Mouse (Mus musculus) intestine, postnatal 0 days (tissue): Measurements from ENCODE around the gene Mrpl35. TPM values are rescaled to one million over a fixed set of nuclear protein-coding genes. Genes with fewer than 3 reads are reported as not detected.
"Not testable (repeated sequence)": the region's sequence is repeated elsewhere in the genome, so short reads cannot be mapped to it uniquely, and the experiment has no call there.

Experiments
- ATAC-seq: fragments of 200-750 bp; cut with Nextera tagmentation; 2 replicates; pipeline ENCODE4 v1.8.0; 2017; ENCODE audit warnings: mild to moderate bottlenecking, moderate TSS enrichment, moderate library complexity
- H3K27ac ChIP-seq: fragments of 300-500 bp; sonication (generic); 2 replicates; pipeline ENCODE4 v1.5.1; 2014; ENCODE audit warnings: mild to moderate bottlenecking, low read depth, low read length, moderate library complexity
- H3K27me3 ChIP-seq: fragments of 300-500 bp; sonication (generic); replicated peaks from 2 replicates; pipeline ENCODE4 v1.6.1; 2014; ENCODE audit warnings: low read length, mixed read lengths; ENCODE audit not compliant: control insufficient read depth, insufficient read depth
- H3K36me3 ChIP-seq: fragments of 300-500 bp; sonication (generic); 2 replicates; pipeline ENCODE4 v1.6.1; 2014; ENCODE audit warnings: mild to moderate bottlenecking, moderate library complexity; ENCODE audit not compliant: control insufficient read depth, insufficient read depth
- H3K4me1 ChIP-seq: fragments of 300-500 bp; sonication (generic); replicated peaks from 2 replicates; pipeline ENCODE4 v1.6.1; 2014; ENCODE audit warnings: antibody characterized with exemption, low read length, mixed read lengths; ENCODE audit not compliant: control insufficient read depth, insufficient read depth
- H3K4me2 ChIP-seq: fragments of 300-500 bp; sonication (generic); replicated peaks from 2 replicates; pipeline ENCODE4 v1.6.1; 2014; ENCODE audit warnings: low read depth, mild to moderate bottlenecking, moderate library complexity
- H3K4me3 ChIP-seq: fragments of 300-500 bp; sonication (generic); 2 replicates; pipeline ENCODE4 v1.5.1; 2014; ENCODE audit warnings: low read depth, low read length
- H3K9ac ChIP-seq: fragments of 300-500 bp; sonication (generic); 2 replicates; pipeline ENCODE4 v1.6.1; 2014; ENCODE audit warnings: mild to moderate bottlenecking, low read depth, low read length
- H3K9me3 ChIP-seq: fragments of 300-500 bp; sonication (generic); 2 replicates; pipeline ENCODE4 v1.6.1; 2016; ENCODE audit warnings: mixed run types; ENCODE audit not compliant: control insufficient read depth
- CTCF ChIP-seq: sonication (generic); IDR thresholded peaks from 2 replicates; pipeline ENCODE4 v1.5.1; 2016; ENCODE audit warnings: low read depth, mild to moderate bottlenecking, control low read depth, antibody characterized with exemption, moderate library complexity
- WGBS: fragments of 180-500 bp; shearing (Covaris S2); extraction: QIAGEN DNeasy Blood & Tissue Kit; methylation state at CpG from one replicate; pipeline ENCODE4 v1.1.7; 2014; 5-methylcytosine and 5-hydroxymethylcytosine counted together
- polyA plus RNA-seq: library from polyadenylated mRNA; unstranded; fragments of >200 nt; fragmentation: Nextera tagmentation; extraction: Ambion mirVana; gene quantifications from 2 replicates; pipeline ENCODE4 v1.2.1, GENCODE M21; 2015

Gene Mrpl35
- polyA plus RNA-seq: 61.4 and 62.1 TPM in 2 replicates

GRCm38 (mm10) chr6:71826869-71827268 is at the start of gene Mrpl35:
Gene Mrpl35 (minus strand): TSS chr6:71826969.
- Histone ChIP-seq H3K27me3 (no peaks in the 10 kb centered on the region), H3K4me3 (no peak within 1 kb of the TSS), H3K36me3 (no peaks in the 10 kb centered on the region), H3K9ac (no peak within 1 kb of the TSS), H3K4me2 (no peak within 1 kb of the TSS), H3K27ac (no peak within 1 kb of the TSS), H3K4me1 (peaks cover 3% of the 10 kb centered on the region), H3K9me3 (no peaks in the 10 kb centered on the region)
- TF ChIP-seq CTCF: no peak
- 47% methylated on average over 1 of the region's 1 CpGs for WGBS
- ATAC-seq: no peak

GRCm38 (mm10) chr6:71871396-71871795 is 44.6 kb upstream of the Mrpl35 start:
- Histone ChIP-seq H3K4me2 (no peak overlapping the region), H3K9me3 (no peaks in the 10 kb centered on the region), H3K27me3 (no peaks in the 10 kb centered on the region), H3K9ac (no peak overlapping the region), H3K4me1 (no peaks in the 10 kb centered on the region), H3K27ac (no peak overlapping the region), H3K4me3 (no peak overlapping the region), H3K36me3 (peaks cover 68% of the 10 kb centered on the region)
- TF ChIP-seq CTCF: no peak
- WGBS: 90% methylated on average over 9 of the region's 9 CpGs
- no peak for ATAC-seq

- peaks cover 68% of the 10 kb centered on the region for H3K36me3 ChIP-seq
- no peak overlapping the region for H3K9ac ChIP-seq
- WGBS: 91% methylated on average over 1 of the region's 1 CpGs
- H3K27ac ChIP-seq: no peak overlapping the region
- H3K4me1 ChIP-seq: no peaks in the 10 kb centered on the region
- no peaks in the 10 kb centered on the region for H3K9me3 ChIP-seq
- no peak overlapping the region for H3K4me2 ChIP-seq
- H3K27me3 ChIP-seq: no peaks in the 10 kb centered on the region
- no peak overlapping the region for H3K4me3 ChIP-seq
- peak; percentile 55 for TF ChIP-seq CTCF
- ATAC-seq: no peak
Observed at GRCm38 (mm10) chr6:71868809-71869208, 42.0 kb upstream of the Mrpl35 start.

- 91% methylated on average over 2 of the region's 2 CpGs for WGBS
- H3K27me3 ChIP-seq: no peaks in the 10 kb centered on the region
- H3K27ac ChIP-seq: no peak overlapping the region
- H3K4me2 ChIP-seq: no peak overlapping the region
- ATAC-seq: no peak
- no peak for TF ChIP-seq CTCF
- peaks cover 67% of the 10 kb centered on the region for H3K36me3 ChIP-seq
- H3K4me3 ChIP-seq: no peak overlapping the region
- H3K9ac ChIP-seq: no peak overlapping the region
- H3K9me3 ChIP-seq: no peaks in the 10 kb centered on the region
- H3K4me1 ChIP-seq: no peaks in the 10 kb centered on the region
Observed at GRCm38 (mm10) chr6:71867751-71868150, 41.0 kb upstream of the Mrpl35 start.

- not testable (repeated sequence) for H3K27ac ChIP-seq, H3K27me3 ChIP-seq, H3K9ac ChIP-seq, H3K4me2 ChIP-seq, H3K4me1 ChIP-seq, H3K9me3 ChIP-seq, H3K4me3 ChIP-seq
- peak; percentile 31; the same call in 1 of the 2 replicates for ATAC-seq
- peaks cover 22% of the 10 kb centered on the region for H3K36me3 ChIP-seq
- WGBS: 77% methylated on average over 6 of the region's 6 CpGs
Observed at GRCm38 (mm10) chr6:71846906-71847305, 20.1 kb upstream of the Mrpl35 start.

DNA sequence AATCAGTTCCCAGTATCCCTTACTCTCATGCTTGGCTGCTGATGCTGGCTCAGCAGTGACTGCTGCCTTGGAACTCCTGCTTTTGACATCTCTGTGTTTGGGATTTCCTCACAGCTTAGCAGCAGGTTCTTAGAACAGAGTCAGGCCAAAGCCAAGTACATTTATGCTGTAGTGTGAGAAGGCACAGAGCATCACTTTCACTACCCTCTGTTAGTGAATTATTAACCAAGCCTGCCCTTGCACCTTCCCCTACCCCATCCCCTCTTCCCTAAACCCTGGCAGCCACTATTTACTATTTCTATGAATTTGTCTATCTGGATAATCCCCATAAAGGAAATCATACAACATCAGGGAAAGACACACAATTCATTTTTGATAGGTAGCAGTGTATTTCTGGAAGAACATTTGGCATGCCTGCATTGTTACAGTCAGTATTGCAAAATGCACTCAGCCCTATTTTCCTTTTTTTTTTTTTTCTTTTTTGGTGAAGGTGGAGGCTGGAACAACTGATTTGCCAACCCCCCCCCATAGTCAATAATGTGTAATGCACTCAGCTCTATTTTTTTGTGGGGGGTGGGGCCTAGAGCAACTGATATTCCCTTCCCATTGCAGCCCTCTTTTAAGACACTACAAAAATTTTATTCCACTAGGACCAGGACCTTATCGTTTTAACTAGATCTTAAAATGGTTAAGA is 14.0 kb upstream of the Mrpl35 start:
- Histone ChIP-seq H3K27ac (no peak overlapping the region), H3K36me3 (peaks cover 15% of the 10 kb centered on the region), H3K4me2 (no peak overlapping the region), H3K27me3 (no peaks in the 10 kb centered on the region), H3K4me3 (no peak overlapping the region), H3K4me1 (no peaks in the 10 kb centered on the region), H3K9ac (no peak overlapping the region), H3K9me3 (no peaks in the 10 kb centered on the region)
- TF ChIP-seq CTCF: no peak
- no peak for ATAC-seq
- WGBS: 98% methylated on average over 1 of the region's 1 CpGs

DNA sequence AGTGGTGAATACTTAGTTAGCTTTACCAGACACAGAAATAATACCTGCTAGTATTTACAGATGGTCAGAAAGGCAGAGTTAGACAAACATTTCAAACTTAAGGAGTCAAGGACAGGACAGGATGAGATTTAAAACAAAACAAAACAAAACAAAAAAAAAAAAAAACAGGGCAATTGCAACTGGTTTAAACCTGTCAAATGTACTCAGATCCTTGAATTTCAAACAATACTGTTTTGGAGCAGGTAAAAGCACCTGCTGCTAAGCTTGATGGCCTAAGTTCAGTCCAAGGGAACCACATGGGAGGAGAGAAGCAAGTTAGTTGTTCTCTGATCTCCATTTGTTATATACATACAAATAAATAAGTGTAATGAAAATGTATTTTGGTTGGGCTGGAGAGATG is 13.0 kb upstream of the Mrpl35 start:
- no peak overlapping the region for H3K4me2 ChIP-seq
- H3K9me3 ChIP-seq: no peaks in the 10 kb centered on the region
- H3K36me3 ChIP-seq: peaks cover 14% of the 10 kb centered on the region
- H3K4me1 ChIP-seq: no peaks in the 10 kb centered on the region
- ATAC-seq: no peak
- no peak overlapping the region for H3K9ac ChIP-seq
- TF ChIP-seq CTCF: no peak
- H3K27ac ChIP-seq: no peak overlapping the region
- no peaks in the 10 kb centered on the region for H3K27me3 ChIP-seq
- no peak overlapping the region for H3K4me3 ChIP-seq
